Mouse (Mus musculus): ENCODE measurements around the gene Pdcd2. TPM values are rescaled to one million over a fixed set of nuclear protein-coding genes. Genes with fewer than 3 reads are reported as not detected.

Gene Pdcd2
- 21.0 and 47.5 TPM in 2 replicates for polyA plus RNA-seq (2012; rRNA removed; ENCODE audit: low replicate concordance)

DNA sequence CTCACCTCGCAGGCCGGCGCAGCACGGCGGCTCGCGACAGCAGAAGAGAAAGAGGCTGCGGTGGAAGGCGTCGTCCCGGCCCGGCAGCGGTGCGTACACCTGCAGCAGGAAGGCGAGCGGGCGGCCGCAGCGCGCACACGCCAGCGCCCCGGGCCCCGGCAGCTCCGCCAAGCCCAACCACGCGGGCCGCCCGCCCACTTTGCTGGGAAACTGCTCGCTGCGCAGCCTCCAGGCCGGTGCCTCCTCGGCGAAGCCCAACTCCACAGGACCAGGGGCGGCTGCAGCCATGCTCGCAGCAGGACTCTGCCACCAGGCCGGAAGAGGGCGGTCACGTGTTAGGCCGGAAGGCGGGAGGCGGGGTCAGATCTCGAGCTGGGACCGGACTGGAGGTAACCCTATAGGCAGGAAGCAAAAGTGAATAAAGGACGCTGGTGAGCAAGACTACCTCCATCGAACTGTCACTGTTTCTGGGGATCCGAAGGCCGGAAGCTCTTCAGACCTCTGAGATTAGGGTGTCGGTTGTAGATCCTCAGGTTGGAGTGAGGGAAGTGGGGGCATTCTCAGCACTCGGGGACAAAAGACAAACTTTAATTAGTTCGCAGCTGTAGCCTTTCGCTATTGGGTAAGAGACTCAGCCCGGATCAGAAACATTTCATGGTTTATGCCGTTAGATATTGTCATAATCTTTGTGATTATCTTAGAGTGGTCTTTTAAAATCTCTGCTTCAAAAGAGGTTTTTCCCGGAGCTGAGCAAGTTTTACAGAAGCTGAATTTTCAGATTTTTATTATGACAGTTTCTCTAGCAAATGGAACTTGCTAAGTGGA, at the start of gene Pdcd2:
Gene Pdcd2, minus strand, starts transcription at position 316 of the 825 bp plus-strand sequence.

DNA sequence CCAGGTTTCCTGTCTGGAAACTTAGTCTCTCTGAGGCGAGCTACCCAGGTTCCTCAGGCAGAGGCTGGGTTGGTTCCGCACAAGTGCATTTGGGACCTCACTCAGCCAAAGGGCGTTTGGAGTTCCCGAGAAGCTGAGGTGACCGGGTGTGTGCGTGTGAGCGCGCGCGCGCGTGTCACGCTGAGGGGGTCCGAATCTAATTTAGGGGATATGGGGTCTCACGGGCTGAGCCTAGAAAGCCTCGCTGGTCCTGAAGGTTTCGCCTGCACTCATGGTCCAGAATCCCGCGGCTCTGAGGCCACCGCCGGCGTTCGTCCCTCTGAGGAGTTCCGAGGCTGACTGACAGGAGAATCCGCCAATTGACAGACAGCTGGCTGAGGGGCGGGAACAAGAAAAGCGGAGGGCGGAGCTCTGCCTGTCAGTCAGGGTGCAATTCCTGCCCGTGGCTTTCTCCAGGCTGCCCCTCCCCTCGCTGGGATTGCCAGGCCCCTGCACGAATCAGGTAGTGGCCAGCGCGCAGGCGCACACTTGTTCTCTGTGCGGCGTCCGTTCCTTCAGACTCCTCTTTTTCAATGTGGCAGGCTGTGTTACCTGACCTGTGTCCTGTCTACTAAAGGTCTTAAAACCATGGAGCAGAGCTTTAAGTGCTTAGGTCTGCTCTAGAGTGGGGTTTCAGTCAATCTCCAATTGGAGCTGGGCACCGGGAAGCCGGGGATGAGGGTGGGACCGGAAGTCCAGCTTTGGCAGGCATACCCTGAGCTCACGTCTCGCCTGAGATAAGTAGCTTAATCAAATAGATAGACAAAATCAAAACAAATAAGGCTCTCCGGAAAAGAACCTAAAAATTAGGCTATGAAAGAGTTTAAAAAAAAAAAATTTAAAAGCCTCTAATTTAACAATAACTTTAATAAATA, 37.2 kb upstream of the Pdcd2 start, which contains the start of gene Prdm9:
Gene Prdm9, minus strand, starts transcription at position 341 of the 914 bp plus-strand sequence.

DNA sequence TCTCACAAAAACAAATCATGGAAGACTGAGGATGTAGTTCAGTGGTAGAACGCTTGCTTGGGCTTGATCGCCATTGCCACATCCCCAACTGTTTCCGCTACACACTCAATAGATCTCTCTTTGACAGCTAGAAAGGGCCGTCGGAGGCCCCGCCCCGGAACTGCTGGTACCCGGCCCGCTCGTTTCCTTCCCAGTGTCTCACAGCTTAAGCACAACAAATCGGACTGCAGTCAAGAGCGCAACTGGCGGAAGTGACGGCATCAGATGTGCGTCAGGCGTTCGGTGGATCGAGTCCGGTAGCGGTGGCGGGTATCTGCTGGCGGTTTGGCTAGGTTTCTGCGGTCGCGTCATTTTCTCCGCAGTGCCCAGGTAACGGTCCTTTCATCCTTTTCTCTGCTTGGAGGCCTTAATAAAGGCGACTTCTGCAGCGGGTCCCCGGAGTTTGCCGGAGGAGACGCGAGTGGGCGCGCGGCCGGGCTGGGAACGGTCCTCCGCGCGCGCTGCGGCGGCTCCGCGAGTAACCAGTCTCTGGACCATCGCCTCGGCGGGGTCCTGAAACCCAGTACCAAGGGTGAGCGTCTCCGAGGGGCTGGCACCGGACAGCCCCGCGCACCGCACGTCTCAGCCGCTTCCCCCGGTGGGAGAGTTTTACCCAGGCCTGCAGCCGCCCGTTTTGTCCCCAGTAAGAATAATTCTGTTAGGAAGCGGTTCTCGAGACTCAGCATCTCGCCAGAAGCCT, 27.3 kb downstream of the Pdcd2 start, which contains the start of the genes Psmb1 and Tbp:
Gene Psmb1, minus strand, starts transcription at position 96 of the 739 bp plus-strand sequence.
Gene Tbp, plus strand, starts transcription at position 233 of the 739 bp plus-strand sequence.

Other genes with a start within 250 kb of the Pdcd2 start
- 20.2 and 22.4 TPM in 2 replicates for gene Dll1, start 150.4 kb downstream of the Pdcd2 start, polyA plus RNA-seq (2012; rRNA removed; ENCODE audit: low replicate concordance)
- 8.5 and 12.0 TPM in 2 replicates for gene Fam120b, start 131.1 kb downstream of the Pdcd2 start, polyA plus RNA-seq (2012; rRNA removed; ENCODE audit: low replicate concordance)
- gene Psmb1, start 27.6 kb downstream of the Pdcd2 start, polyA plus RNA-seq (2012; rRNA removed; ENCODE audit: low replicate concordance): 67.1 and 107 TPM in 2 replicates
- 32.8 and 47.5 TPM in 2 replicates for gene Tbp, start 27.4 kb downstream of the Pdcd2 start, polyA plus RNA-seq (2012; rRNA removed; ENCODE audit: low replicate concordance)
- 1.7 and 3.3 TPM in 2 replicates for gene Prdm9, start 37.1 kb upstream of the Pdcd2 start, polyA plus RNA-seq (2012; rRNA removed; ENCODE audit: low replicate concordance)
- 2.5 and 15.5 TPM in 2 replicates for gene Chd1, start 177.7 kb upstream of the Pdcd2 start, polyA plus RNA-seq (2012; rRNA removed; ENCODE audit: low replicate concordance)